Mouse (Mus musculus) intestine, embryonic 16.5 days (tissue): ENCODE data around the gene Cbfa2t3. TPM values are rescaled to one million over a fixed set of nuclear protein-coding genes. Genes with fewer than 3 reads are reported as not detected.

Experiments used
- ATAC-seq: fragments of 200-750 bp; cut with Nextera tagmentation; 2 replicates; pipeline ENCODE4 v1.8.0; 2017; ENCODE audit warnings: moderate TSS enrichment, moderate library complexity
- H3K27ac ChIP-seq: fragments of 300-500 bp; sonication (generic); 2 replicates; pipeline ENCODE4 v1.5.1; 2014; ENCODE audit warnings: mild to moderate bottlenecking, low read length
- H3K27me3 ChIP-seq: fragments of 300-500 bp; sonication (generic); replicated peaks from 2 replicates; pipeline ENCODE4 v1.6.1; 2014; ENCODE audit warnings: low read length, control low read depth, mixed read lengths; ENCODE audit not compliant: control insufficient read depth, insufficient read depth
- H3K36me3 ChIP-seq: fragments of 300-500 bp; sonication (generic); 2 replicates; pipeline ENCODE4 v1.6.1; 2014; ENCODE audit warnings: low read length, control low read depth; ENCODE audit not compliant: control insufficient read depth, insufficient read depth
- H3K4me1 ChIP-seq: fragments of 300-500 bp; sonication (generic); 2 replicates; pipeline ENCODE4 v1.6.1; 2014; ENCODE audit warnings: low read length, control low read depth, mixed read lengths; ENCODE audit not compliant: control insufficient read depth, insufficient read depth
- H3K4me2 ChIP-seq: fragments of 300-500 bp; sonication (generic); 2 replicates; pipeline ENCODE4 v1.6.1; 2014; ENCODE audit warnings: low read depth, low read length, control low read depth
- H3K4me3 ChIP-seq: fragments of 300-500 bp; sonication (generic); 2 replicates; pipeline ENCODE4 v1.5.1; 2014; ENCODE audit warnings: mild to moderate bottlenecking, low read length
- H3K9ac ChIP-seq: fragments of 300-500 bp; sonication (generic); 2 replicates; pipeline ENCODE4 v1.6.1; 2014; ENCODE audit warnings: low read depth, low read length
- H3K9me3 ChIP-seq: fragments of 300-500 bp; sonication (generic); 2 replicates; pipeline ENCODE4 v1.6.1; 2016; ENCODE audit warnings: low read length, control low read depth; ENCODE audit not compliant: control insufficient read depth
- WGBS: fragments of 180-500 bp; shearing (Covaris S2); extraction: QIAGEN DNeasy Blood & Tissue Kit; methylation state at CpG from one replicate; pipeline ENCODE4 v1.1.7; 2014; 5-methylcytosine and 5-hydroxymethylcytosine counted together
- polyA plus RNA-seq: library from polyadenylated mRNA; unstranded; fragments of >200 nt; fragmentation: Nextera tagmentation; extraction: Ambion mirVana; gene quantifications from 2 replicates; pipeline ENCODE4 v1.2.1, GENCODE M21; 2015

The Cbfa2t3 gene
- polyA plus RNA-seq, 1 experiment from 2014 or later, result 4.1 TPM

- Histone ChIP-seq H3K9ac (no peak overlapping the region), H3K4me1 (peaks cover 6% of the 10 kb centered on the region; the same call in 1 of the 2 replicates), H3K36me3 (no peaks in the 10 kb centered on the region), H3K27ac (no peak overlapping the region), H3K9me3 (no peaks in the 10 kb centered on the region), H3K27me3 (no peaks in the 10 kb centered on the region), H3K4me2 (no peak overlapping the region), H3K4me3 (no peak overlapping the region)
- 60% methylated on average over 13 of the region's 13 CpGs for WGBS
- ATAC-seq, result no peak
Measured at GRCm38 (mm10) chr8:122700628-122701027, 1.7 kb upstream of the Cbfa2t3 start.

GRCm38 (mm10) chr8:122698254-122698768, 598 bp downstream of the Cbfa2t3 start:
- Histone ChIP-seq H3K9ac (peak overlapping the region; percentile 51), H3K36me3 (no peaks in the 10 kb centered on the region), H3K27ac (peak overlapping the region; percentile 54), H3K4me1 (peaks cover 6% of the 10 kb centered on the region; the same call in 1 of the 2 replicates), H3K9me3 (no peaks in the 10 kb centered on the region), H3K4me2 (no peak overlapping the region), H3K27me3 (no peaks in the 10 kb centered on the region), H3K4me3 (peak overlapping the region; percentile 1)
- WGBS, result 64% methylated on average over 5 of the region's 5 CpGs
- 0 out of 2 replicates have a peak, but pooled peaks have one; percentile 34 for ATAC-seq

GRCm38 (mm10) chr8:122697586-122697985, 1.3 kb downstream of the Cbfa2t3 start:
- 75% methylated on average over 6 of the region's 6 CpGs for WGBS
- no peak overlapping the region for H3K9ac ChIP-seq
- H3K9me3 ChIP-seq, result no peaks in the 10 kb centered on the region
- H3K27ac ChIP-seq, result no peak overlapping the region
- ATAC-seq, result no peak
- H3K27me3 ChIP-seq, result no peaks in the 10 kb centered on the region
- H3K4me3 ChIP-seq, result no peak overlapping the region
- peaks cover 4% of the 10 kb centered on the region; the same call in 1 of the 2 replicates for H3K4me1 ChIP-seq
- H3K4me2 ChIP-seq, result no peak overlapping the region
- no peaks in the 10 kb centered on the region for H3K36me3 ChIP-seq

- Histone ChIP-seq H3K9me3 (no peaks in the 10 kb centered on the region), H3K9ac (no peak overlapping the region), H3K27ac (no peak overlapping the region), H3K4me3 (no peak overlapping the region), H3K4me2 (no peak overlapping the region), H3K36me3 (no peaks in the 10 kb centered on the region), H3K4me1 (peaks cover 3% of the 10 kb centered on the region; the same call in 1 of the 2 replicates), H3K27me3 (no peaks in the 10 kb centered on the region)
- no peak for ATAC-seq
- 61% methylated on average over 3 of the region's 3 CpGs for WGBS
Measured at GRCm38 (mm10) chr8:122697181-122697581, 1.7 kb downstream of the Cbfa2t3 start.

GRCm38 (mm10) chr8:122695438-122696042, 3.4 kb downstream of the Cbfa2t3 start:
- Histone ChIP-seq H3K9ac (no peak overlapping the region), H3K27ac (no peak overlapping the region), H3K36me3 (no peaks in the 10 kb centered on the region), H3K27me3 (no peaks in the 10 kb centered on the region), H3K4me1 (peaks cover 3% of the 10 kb centered on the region; the same call in 1 of the 2 replicates), H3K9me3 (no peaks in the 10 kb centered on the region), H3K4me2 (no peak overlapping the region), H3K4me3 (no peak overlapping the region)
- no peak for ATAC-seq
- WGBS, result 58% methylated on average over 7 of the region's 7 CpGs

GRCm38 (mm10) chr8:122692152-122692551, 6.8 kb downstream of the Cbfa2t3 start:
- no peak overlapping the region for H3K4me3 ChIP-seq
- H3K27ac ChIP-seq, result no peak overlapping the region
- no peak for ATAC-seq
- no peaks in the 10 kb centered on the region for H3K9me3 ChIP-seq
- H3K9ac ChIP-seq, result no peak overlapping the region
- H3K27me3 ChIP-seq, result no peaks in the 10 kb centered on the region
- no peak overlapping the region for H3K4me2 ChIP-seq
- H3K36me3 ChIP-seq, result no peaks in the 10 kb centered on the region
- H3K4me1 ChIP-seq, result no peaks in the 10 kb centered on the region
- 67% methylated on average over 8 of the region's 8 CpGs for WGBS

GRCm38 (mm10) chr8:122691018-122691417, 7.9 kb downstream of the Cbfa2t3 start:
- ATAC-seq, result no peak
- no peaks in the 10 kb centered on the region for H3K9me3 ChIP-seq
- H3K27ac ChIP-seq, result no peak overlapping the region
- H3K4me3 ChIP-seq, result no peak overlapping the region
- H3K4me2 ChIP-seq, result no peak overlapping the region
- H3K9ac ChIP-seq, result no peak overlapping the region
- no peaks in the 10 kb centered on the region for H3K36me3 ChIP-seq
- H3K27me3 ChIP-seq, result 0 out of 2 replicates have a peak, but pooled peaks cover 5% of the 10 kb centered on the region
- H3K4me1 ChIP-seq, result no peaks in the 10 kb centered on the region
- 74% methylated on average over 6 of the region's 6 CpGs for WGBS

- no peak overlapping the region for H3K9ac ChIP-seq
- H3K4me2 ChIP-seq, result no peak overlapping the region
- ATAC-seq, result no peak
- 0 out of 2 replicates have a peak, but pooled peaks cover 11% of the 10 kb centered on the region for H3K27me3 ChIP-seq
- H3K4me1 ChIP-seq, result no peaks in the 10 kb centered on the region
- H3K27ac ChIP-seq, result no peak overlapping the region
- no peak overlapping the region for H3K4me3 ChIP-seq
- H3K36me3 ChIP-seq, result no peaks in the 10 kb centered on the region
- WGBS, result 77% methylated on average over 1 of the region's 1 CpGs
- no peaks in the 10 kb centered on the region for H3K9me3 ChIP-seq
Measured at GRCm38 (mm10) chr8:122689315-122689714, 9.6 kb downstream of the Cbfa2t3 start.

- H3K9me3 ChIP-seq, result no peaks in the 10 kb centered on the region
- H3K4me1 ChIP-seq, result no peaks in the 10 kb centered on the region
- no peak overlapping the region for H3K4me3 ChIP-seq
- no peak overlapping the region for H3K4me2 ChIP-seq
- WGBS, result 61% methylated on average over 9 of the region's 9 CpGs
- ATAC-seq, result no peak
- H3K9ac ChIP-seq, result no peak overlapping the region
- 0 out of 2 replicates have a peak, but pooled peaks cover 11% of the 10 kb centered on the region for H3K27me3 ChIP-seq
- no peak overlapping the region for H3K27ac ChIP-seq
- no peaks in the 10 kb centered on the region for H3K36me3 ChIP-seq
Measured at GRCm38 (mm10) chr8:122686879-122687278, 12.0 kb downstream of the Cbfa2t3 start.
